Mouse (Mus musculus) E14TG2a.4 (cell line): ENCODE data around the gene Serpina12.

Source experiments
- CTCF ChIP-seq: conservative IDR thresholded peaks from 2 replicates; pipeline ENCODE4 v1.5.1; 2014; ENCODE audit warnings: low read length
- POU5F1 ChIP-seq: IDR thresholded peaks from 2 replicates; pipeline ENCODE4 v1.6.1; 2014; ENCODE audit warnings: low read length, borderline replicate concordance

DNA sequence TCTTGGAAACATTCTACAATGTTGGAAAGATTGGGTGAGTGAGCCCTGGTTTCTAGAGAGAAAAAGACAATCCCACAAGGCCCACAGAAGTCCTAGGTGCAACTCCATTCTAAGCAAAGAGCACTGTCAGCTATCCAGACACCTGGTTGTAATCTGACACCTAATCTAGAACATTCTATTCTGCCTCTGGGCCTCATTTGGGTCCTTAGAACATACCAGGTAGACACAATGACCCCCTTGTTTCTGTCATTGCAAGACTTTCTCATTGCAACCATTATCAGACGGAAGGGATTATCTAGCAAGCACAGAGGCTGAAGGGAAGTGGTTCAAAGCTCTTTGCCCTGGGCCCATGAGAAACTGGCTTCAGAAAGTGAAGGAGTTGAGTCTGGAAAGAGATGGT is 47.1 kb upstream of the Serpina12 start:
- TF ChIP-seq CTCF (no peak), POU5F1 (no peak)
